Mouse (Mus musculus) lung, embryonic 14.5 days (tissue): ENCODE measurements around the gene Map4k3. TPM values are rescaled to one million over a fixed set of nuclear protein-coding genes. Genes with fewer than 3 reads are reported as not detected.
A peak's percentile ranks its signal among the peaks of the same experiment; 100 is the strongest.

Source experiments
- ATAC-seq: fragments of 200-750 bp; cut with Nextera tagmentation; 2 replicates; pipeline ENCODE4 v1.8.0; 2017; ENCODE audit warnings: mild to moderate bottlenecking, moderate TSS enrichment, moderate library complexity; ENCODE audit not compliant: insufficient read depth
- DNase-seq: peaks from one replicate; pipeline ENCODE4 v3.0.0-alpha.2; 2015
- H3K27ac ChIP-seq: fragments of 300-500 bp; sonication (generic); 2 replicates; pipeline ENCODE4 v1.5.1; 2014; ENCODE audit warnings: low read depth, mild to moderate bottlenecking, moderate library complexity
- H3K27me3 ChIP-seq: fragments of 300-500 bp; sonication (generic); 2 replicates; pipeline ENCODE4 v1.6.1; 2014; ENCODE audit warnings: low read length, control low read depth; ENCODE audit not compliant: insufficient read depth
- H3K36me3 ChIP-seq: fragments of 300-500 bp; sonication (generic); 2 replicates; pipeline ENCODE4 v1.6.1; 2014; ENCODE audit warnings: control low read depth; ENCODE audit not compliant: insufficient read depth
- H3K4me1 ChIP-seq: fragments of 300-500 bp; sonication (generic); 2 replicates; pipeline ENCODE4 v1.6.1; 2014; ENCODE audit warnings: antibody characterized with exemption, control low read depth; ENCODE audit not compliant: insufficient read depth
- H3K4me2 ChIP-seq: fragments of 300-500 bp; sonication (generic); 2 replicates; pipeline ENCODE4 v1.6.1; 2014; ENCODE audit warnings: mild to moderate bottlenecking
- H3K4me3 ChIP-seq: fragments of 300-500 bp; sonication (generic); 2 replicates; pipeline ENCODE4 v1.5.1; 2014; ENCODE audit warnings: low read depth, low read length
- H3K9ac ChIP-seq: fragments of 300-500 bp; sonication (generic); 2 replicates; pipeline ENCODE4 v1.6.1; 2014
- H3K9me3 ChIP-seq: fragments of 300-500 bp; sonication (generic); 2 replicates; pipeline ENCODE4 v1.6.1; 2016; ENCODE audit warnings: low read depth, low read length, control low read depth
- CTCF ChIP-seq: IDR thresholded peaks from 2 replicates; pipeline ENCODE4 v1.5.1; 2016; ENCODE audit warnings: antibody characterized with exemption, low read depth
- WGBS: fragments of 180-500 bp; shearing (Covaris S2); extraction: QIAGEN DNeasy Blood & Tissue Kit; methylation state at CpG from one replicate; pipeline ENCODE4 v1.1.7; 2014; 5-methylcytosine and 5-hydroxymethylcytosine counted together
- polyA plus RNA-seq: library from polyadenylated mRNA; unstranded; fragments of >200 nt; fragmentation: Nextera tagmentation; extraction: Ambion mirVana; gene quantifications from 2 replicates; pipeline ENCODE4 v1.2.1, GENCODE M21; 2014

Map4k3 gene
- polyA plus RNA-seq, 1 experiment from 2014 or later, result 64.7 TPM

DNA sequence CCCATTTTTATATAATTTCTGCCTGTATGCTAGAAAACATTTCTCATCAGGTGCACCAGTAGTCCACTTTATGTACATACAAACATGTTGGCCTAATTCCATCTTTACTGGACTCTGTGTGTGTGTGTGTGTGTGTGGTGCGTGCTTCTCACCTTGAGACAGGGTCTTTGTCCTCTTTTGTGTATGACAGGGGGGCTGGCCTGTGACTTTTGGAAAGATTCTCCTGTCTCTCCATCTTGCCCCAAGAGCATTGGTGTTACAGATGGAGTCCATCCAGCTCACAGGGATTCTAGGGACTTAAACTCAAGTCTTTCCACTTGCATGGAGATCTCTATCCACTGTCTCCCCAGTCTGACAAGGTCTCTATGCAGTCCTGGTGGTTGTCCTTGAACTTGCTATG is 150.2 kb downstream of the Map4k3 start:
- Histone ChIP-seq H3K36me3 (peaks cover 27% of the 10 kb centered on the region), H3K27ac (no peak overlapping the region), H3K4me2 (no peak overlapping the region; the same call in 1 of the 2 replicates), H3K4me3 (no peak overlapping the region), H3K27me3 (no peaks in the 10 kb centered on the region), H3K9ac (no peak overlapping the region), H3K4me1 (no peaks in the 10 kb centered on the region), H3K9me3 (no peaks in the 10 kb centered on the region)
- ATAC-seq (no peak), DNase-seq (no peak)
- 96% methylated on average over 1 of the region's 1 CpGs for WGBS
- no peak for TF ChIP-seq CTCF

DNA sequence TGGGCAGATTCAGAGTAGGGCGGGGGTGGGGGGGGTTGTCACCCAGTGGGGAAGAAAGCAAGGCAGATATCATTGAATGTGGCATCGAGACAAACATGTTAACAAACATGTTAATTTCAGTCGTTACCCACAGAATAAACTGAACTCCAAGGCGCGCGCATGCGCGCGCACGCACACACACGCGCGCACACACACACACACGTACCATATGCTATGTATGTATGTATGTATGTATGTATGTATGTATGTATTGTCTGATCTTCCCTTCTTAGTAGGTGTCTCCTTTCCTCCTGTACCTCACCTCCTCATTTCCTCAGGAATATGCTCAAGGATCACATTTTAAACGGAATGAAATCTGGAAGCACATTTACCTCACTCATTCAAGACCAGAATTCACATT is 150.6 kb downstream of the Map4k3 start, which contains the start of gene Cdkl4:
Cdkl4 (minus strand) TSS at position 175 of the 400 bp plus-strand sequence.
- H3K27ac ChIP-seq, result no peak within 1 kb of the TSS
- TF ChIP-seq CTCF, result no peak
- H3K9me3 ChIP-seq, result no peaks in the 10 kb centered on the region
- H3K27me3 ChIP-seq, result no peaks in the 10 kb centered on the region
- H3K4me3 ChIP-seq, result peak within 1 kb of the TSS; percentile 34
- H3K36me3 ChIP-seq, result peaks cover 23% of the 10 kb centered on the region
- H3K4me2 ChIP-seq, result peak within 1 kb of the TSS; percentile 67
- ATAC-seq (peak; percentile 14; the same call in 1 of the 2 replicates), DNase-seq (no peak)
- no peaks in the 10 kb centered on the region for H3K4me1 ChIP-seq
- peak within 1 kb of the TSS; percentile 22 for H3K9ac ChIP-seq
- 71% methylated on average over 15 of the region's 15 CpGs for WGBS

DNA sequence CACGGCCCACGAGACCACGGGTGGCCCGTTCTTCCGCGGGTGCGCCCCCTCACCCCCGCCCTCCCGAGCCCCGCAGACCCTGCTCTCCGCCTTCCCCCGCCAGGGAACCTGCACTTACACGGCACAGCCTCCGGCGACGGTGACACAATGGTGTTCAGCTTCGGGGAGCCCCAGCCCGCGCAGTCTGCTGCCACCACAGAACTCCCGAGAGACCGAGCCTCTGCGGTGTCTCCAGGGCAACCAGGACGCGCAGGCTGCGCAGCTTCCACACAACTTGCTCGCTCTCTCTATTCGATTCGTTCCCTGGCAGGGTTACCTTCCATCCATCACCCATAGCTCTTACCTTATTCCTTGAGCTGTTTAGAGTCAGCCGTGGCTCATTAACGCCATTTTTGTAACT is 151.1 kb downstream of the Map4k3 start:
- peak; percentile 81 for DNase-seq
- no peaks in the 10 kb centered on the region for H3K9me3 ChIP-seq
- peak overlapping the region; percentile 34 for H3K4me3 ChIP-seq
- 1% methylated on average over 30 of the region's 30 CpGs for WGBS
- peak; percentile 87 for ATAC-seq
- peaks cover 19% of the 10 kb centered on the region for H3K36me3 ChIP-seq
- peak overlapping the region; percentile 22 for H3K9ac ChIP-seq
- H3K4me2 ChIP-seq, result peak overlapping the region; percentile 67
- H3K27me3 ChIP-seq, result no peaks in the 10 kb centered on the region
- TF ChIP-seq CTCF, result no peak
- no peaks in the 10 kb centered on the region for H3K4me1 ChIP-seq
- H3K27ac ChIP-seq, result no peak overlapping the region

DNA sequence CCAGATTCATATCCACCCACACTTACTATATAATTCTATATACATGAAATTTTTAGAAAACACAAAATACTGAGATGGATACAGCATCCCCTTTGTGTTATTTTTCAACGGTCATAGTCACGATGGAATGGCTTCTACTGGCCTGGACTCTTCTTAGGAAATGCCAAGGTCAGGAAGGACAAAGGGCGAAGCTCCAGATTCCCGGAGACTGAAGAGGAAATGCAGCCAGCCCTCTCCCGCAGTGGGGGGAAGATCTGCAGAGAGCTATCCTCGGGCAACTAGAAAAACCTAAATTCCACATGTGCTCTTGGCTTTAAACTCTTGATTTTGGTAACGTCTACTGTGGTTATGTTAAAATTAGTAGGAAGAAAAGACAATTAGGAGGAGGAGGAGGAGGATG is 153.3 kb downstream of the Map4k3 start:
- H3K27me3 ChIP-seq, result no peaks in the 10 kb centered on the region
- no peak for ATAC-seq
- no peak overlapping the region for H3K4me3 ChIP-seq
- H3K27ac ChIP-seq, result no peak overlapping the region
- DNase-seq, result no peak
- no peaks in the 10 kb centered on the region for H3K4me1 ChIP-seq
- TF ChIP-seq CTCF, result no peak
- no peak overlapping the region for H3K4me2 ChIP-seq
- 65% methylated on average over 7 of the region's 7 CpGs for WGBS
- H3K36me3 ChIP-seq, result peaks cover 3% of the 10 kb centered on the region; the same call in 1 of the 2 replicates
- H3K9ac ChIP-seq, result no peak overlapping the region
- H3K9me3 ChIP-seq, result no peaks in the 10 kb centered on the region

DNA sequence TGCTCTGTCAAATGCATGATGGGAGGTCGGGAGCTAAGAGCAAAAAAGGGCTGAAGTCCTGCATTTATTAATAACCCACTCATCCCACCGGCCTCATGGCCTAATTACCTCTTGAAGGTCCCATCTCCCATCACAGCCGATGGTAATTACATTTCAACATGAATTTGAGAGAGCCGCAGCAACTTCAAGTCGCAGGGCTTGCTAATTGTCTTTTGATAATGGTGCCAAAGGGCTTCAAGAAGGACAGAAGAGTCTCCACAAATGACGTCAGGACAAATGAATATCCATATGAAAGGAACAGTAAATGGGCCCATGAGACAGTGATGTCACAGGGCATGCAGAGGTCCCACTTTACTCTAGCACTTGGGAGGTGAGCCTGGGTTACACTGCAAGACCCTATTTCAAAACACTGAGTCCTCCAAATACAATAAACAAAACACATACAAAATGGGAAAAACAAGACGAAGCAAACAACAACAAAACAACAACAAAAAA is 153.8 kb downstream of the Map4k3 start:
- WGBS, result 78% methylated on average over 7 of the region's 7 CpGs
- H3K4me3 ChIP-seq, result no peak overlapping the region

DNA sequence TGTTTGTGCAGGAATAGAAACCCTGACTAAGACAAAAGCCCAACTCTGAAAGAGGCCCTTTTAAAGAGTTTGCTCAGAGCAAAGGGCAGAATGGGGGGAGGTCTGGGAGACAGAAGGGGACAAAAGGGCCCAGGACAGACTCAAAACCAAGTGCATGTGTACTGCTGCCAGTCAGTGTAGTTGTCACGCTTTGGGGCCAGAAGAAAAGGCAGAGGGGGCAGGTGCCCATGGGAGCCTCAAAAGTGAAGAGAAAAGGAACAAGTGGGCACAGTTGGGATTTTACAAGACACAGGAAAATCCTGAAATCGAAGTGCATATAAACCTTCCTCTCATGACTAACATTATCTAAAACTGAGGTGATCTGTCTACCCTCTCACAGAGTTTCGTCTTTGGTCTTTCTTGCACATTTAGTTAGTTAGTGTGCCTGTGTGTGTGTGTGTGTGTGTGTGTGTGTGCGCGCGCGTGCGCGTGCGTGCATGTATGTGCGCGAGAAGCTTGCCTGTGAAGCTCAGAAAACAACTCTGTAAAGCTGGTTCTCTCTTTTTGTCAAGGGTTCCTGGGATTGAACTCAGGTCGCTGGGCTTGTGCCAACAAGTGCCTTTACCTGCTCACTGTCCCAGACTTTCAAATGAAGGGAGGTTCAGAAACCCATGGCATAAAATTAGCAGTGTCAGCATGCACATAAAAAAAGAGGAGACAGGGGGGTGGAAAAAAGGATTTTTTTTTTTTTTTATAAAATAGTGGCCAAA is 155.9 kb downstream of the Map4k3 start:
- Histone ChIP-seq H3K9me3 (no peaks in the 10 kb centered on the region), H3K36me3 (no peaks in the 10 kb centered on the region), H3K27me3 (no peaks in the 10 kb centered on the region), H3K4me2 (no peak overlapping the region), H3K4me3 (no peak overlapping the region), H3K27ac (no peak overlapping the region), H3K9ac (no peak overlapping the region), H3K4me1 (no peaks in the 10 kb centered on the region)
- no peak for TF ChIP-seq CTCF
- DNase-seq (no peak), ATAC-seq (no peak)
- 92% methylated on average over 13 of the region's 13 CpGs for WGBS

More for the DNA sequence above, 153.8 kb downstream of the Map4k3 start:
- H3K27me3 ChIP-seq, result no peaks in the 10 kb centered on the region
- no peak for DNase-seq
- H3K9me3 ChIP-seq, result no peaks in the 10 kb centered on the region
- no peak overlapping the region for H3K9ac ChIP-seq
- H3K27ac ChIP-seq, result no peak overlapping the region
- TF ChIP-seq CTCF, result no peak
- no peaks in the 10 kb centered on the region for H3K36me3 ChIP-seq
- no peak overlapping the region for H3K4me2 ChIP-seq
- H3K4me1 ChIP-seq, result no peaks in the 10 kb centered on the region
- ATAC-seq, result no peak

DNA sequence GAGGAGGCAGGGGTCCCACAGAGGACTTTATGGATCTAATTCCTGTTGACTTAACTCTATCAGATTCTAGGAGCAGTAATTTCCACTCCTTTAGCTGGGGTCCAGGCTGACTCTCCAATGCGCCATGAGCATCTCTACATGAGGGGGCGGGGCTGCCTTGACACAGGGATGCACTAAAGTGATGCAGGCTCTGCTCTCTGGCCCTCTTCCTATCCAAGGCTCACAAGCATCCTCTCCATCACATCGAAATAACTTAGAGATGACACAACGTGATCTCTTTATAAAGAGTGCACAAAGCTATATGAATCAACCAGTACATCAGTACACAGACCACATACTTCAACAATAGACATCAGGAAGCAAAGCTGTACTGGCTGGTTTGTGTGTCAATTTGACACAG is 156.8 kb downstream of the Map4k3 start:
- no peak for ATAC-seq

More for the DNA sequence above, 156.8 kb downstream of the Map4k3 start:
- Histone ChIP-seq H3K4me3 (no peak overlapping the region), H3K9ac (no peak overlapping the region), H3K27ac (no peak overlapping the region), H3K27me3 (no peaks in the 10 kb centered on the region), H3K4me2 (no peak overlapping the region), H3K9me3 (no peaks in the 10 kb centered on the region), H3K36me3 (no peaks in the 10 kb centered on the region), H3K4me1 (no peaks in the 10 kb centered on the region)
- WGBS, result 87% methylated on average over 4 of the region's 4 CpGs
- no peak for TF ChIP-seq CTCF
- DNase-seq, result no peak
